Mouse (Mus musculus): ENCODE measurements at regions not wholly inside any gene's neighbourhood (a gene's known extent, or its start where the extent isn't known, plus 50 kb on each side); places are given as distances from the start of the nearest gene placed in this dataset.
A peak's percentile ranks its signal among the peaks of the same experiment; 100 is the strongest.

DNA sequence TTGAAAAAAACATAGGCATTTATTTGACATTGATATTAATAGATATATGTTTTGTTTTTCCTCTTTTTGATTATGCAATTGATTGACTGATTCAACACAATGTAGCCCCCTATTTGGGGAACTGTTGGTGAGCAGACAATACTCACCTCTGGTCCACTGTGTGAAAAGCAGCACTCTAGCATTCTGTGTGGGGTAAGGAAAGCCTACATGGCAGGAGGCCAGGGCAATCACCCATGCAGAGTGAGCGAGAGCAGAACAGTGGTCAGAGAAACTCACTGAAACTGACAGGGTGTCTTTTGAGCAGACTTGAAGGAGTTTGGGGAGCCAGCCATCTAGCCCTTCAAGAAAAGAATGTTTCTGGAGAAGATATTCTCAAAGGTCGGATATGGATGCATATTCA is 73.2 kb upstream of the Azi2 start:
- no peak for DNase-seq (ENCODE audit: low spot score)

DNA sequence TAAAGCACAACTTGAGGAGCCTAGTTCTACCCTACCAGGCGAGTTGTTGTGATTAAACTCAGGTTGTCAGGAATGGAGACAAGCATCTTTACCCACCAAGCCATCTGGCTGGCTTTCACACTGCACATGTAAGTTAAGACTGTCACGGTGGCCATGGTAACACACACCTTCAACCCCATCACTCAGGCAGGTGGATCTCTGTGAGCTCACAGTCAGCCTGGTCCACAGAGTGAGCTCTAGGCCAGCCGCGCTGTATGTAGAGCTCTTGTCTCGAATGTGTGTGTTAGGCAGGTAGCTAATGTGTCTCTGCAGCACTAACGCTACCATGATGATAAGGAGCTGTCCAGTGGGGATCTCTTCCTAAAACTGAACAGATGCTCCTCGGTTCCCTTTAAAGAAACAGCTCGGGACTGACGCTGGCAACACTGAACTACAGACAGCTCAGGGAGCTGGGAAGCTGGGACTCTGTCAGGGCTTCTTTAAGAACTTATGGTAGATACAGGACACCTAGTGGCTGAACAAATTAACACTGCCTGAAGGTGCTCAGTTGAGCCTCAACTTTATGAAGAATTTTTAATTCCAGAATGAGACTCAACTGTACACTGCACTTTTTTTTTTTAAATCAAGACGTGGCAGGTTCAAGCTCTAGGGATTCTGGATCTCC is 73.8 kb upstream of the Azi2 start:
- no peak for DNase-seq (ENCODE audit: low spot score)

DNA sequence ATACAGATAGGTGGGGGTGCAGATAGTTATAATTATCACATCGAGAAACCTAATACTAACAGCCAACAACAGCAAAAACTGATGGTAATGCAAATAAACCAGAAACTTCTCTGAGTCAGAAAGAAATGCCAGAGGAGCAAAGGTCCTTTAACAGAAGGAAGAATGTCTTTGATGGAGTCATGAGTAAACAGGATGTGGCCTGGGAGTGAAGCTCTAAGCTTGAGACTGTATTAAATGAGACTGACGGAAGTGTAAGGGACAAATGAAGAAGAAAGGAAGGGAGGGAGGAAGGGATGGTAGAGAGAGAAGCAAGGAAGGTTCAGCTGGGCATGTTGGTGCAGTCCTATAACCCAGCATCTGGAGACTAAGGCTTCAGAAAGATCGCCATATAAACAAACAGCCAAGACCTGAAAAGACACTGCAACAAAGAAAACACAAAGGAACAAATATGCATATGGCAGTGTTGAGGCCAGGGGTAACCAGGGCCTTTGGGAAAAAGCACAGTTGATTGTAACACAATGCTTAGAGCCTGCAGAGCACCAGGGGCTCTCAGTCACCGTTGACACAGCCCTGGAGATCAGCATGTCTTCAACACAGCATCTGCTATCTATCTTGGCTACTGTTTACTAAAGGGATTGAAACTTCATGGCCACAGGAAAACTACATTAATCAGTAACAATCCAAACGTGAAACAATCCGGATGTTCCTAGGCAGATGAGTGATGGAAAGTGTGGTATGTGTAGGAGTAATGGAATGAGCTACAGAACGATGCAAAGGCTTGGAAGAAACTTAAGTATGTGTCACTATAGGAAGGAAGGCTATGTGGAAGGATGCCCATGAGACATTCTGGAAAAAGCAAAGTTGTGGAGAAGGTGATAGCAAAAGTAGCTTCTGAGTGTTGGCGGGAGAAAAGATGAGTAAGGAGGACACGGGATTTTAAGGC is 77.9 kb upstream of the Azi2 start:
- DNase-seq (ENCODE audit: low spot score) = no peak

DNA sequence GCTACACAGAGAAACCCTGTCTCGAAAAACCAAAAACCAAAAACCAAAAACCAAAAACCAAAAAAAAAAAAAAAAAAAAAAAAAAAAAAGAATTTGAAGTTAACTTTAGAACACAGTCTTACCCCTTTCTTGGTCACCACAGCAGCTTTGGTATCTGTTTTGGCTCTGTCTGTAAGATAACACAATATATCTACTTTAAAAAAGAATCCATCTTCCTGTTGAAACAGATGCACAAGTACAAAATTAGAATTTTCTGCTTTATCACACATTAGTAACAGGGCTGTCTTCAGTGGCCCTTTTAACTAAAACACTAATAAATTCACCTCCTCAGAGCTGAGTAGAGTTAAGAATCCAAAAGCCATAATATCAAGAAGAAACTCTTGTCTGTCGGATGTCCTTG is 80.5 kb upstream of the Azi2 start:
- no peak for DNase-seq (ENCODE audit: low spot score)

DNA sequence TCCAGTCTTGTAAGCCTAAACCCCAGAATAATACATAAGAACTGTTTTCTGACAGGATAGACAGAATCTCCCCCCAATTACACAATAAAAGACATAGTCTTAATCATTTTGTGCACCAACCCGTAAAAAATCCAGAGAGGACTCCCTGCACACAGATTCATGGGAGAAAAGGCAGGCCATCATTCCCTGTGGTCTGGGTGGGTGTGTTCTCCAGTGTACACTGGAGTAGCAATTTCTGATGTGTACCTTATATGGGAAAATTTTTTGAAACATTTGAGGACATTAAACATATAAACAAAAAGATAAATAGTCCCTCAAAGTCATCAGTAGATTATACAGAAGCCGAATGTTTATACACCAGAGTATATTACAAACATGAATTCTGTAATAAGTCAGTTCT is 83.1 kb upstream of the Azi2 start:
- no peak for DNase-seq (ENCODE audit: low spot score)

DNA sequence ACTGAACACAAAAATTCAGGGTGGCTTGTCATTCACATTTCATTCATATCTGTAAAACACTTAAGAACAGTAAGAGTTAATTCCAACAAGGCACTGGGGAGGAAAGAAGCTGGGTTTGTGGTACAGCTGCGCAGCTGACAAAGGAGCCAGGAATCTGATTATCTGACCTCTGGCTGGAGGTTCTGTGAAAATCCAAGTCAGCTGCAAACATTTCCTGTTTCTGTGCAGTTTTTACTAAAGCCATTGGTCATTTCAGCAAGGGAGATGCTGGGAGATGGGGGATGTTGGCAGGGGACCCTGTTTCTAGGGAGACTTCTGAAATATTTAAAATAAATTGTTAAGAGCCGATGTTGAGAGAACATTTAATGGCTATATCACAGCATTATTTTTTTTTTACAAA is 83.6 kb upstream of the Azi2 start:
- DNase-seq (ENCODE audit: low spot score) = no peak

DNA sequence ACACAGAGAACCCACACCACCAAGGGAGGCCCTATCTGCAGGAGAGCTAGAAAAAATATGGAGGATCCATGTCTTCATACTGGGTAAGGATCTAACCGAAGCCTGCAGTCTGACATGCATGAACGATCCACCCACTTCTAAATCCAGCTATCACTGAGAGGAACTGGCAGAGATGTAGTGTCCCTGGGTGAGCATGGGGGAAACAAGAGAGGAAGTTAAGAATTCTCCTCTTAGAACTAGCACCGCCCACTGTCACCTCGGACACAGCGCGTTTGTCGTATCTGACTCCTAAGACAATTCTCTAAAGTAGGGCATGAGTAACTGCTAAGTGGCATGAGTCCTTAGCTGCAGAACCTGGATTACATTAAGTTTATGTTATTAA is 112.8 kb upstream of the Azi2 start:
- no peak for DNase-seq (ENCODE audit: low spot score)

DNA sequence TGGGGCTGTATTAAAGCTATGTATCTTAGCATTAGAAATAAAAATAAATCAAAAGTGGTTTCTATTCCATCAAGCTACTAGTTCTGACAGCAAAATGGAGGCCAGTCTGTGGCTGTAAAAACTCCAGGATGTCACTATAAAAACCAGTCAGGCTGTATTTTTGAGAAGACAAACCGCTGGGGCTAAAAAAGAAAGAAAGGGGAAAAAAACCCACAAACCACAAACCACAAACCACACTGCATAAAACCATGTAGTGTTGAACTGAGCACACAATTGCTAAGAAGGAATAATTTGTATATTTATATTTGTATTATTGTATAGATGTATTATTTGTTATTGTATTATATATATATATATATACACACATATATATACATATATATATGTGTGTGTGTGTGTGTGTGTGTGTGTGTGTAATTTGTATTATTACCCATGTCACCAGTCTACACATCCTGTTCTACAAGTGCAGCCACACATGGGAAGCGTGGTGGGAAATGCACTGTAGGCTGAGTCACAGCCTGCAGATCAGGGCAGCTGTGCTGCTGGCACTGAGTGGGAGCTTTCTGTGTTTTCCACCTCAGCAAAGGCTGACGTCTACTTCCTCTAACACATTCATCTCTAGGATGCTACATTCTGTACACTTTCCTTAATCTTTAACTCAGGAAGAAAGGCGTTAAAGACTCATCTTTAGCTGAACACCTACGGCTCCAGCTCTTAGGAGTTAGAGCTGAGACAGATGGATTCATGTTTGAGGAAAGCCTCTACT is 113.4 kb upstream of the Azi2 start:
- no peak for DNase-seq (ENCODE audit: low spot score)

DNA sequence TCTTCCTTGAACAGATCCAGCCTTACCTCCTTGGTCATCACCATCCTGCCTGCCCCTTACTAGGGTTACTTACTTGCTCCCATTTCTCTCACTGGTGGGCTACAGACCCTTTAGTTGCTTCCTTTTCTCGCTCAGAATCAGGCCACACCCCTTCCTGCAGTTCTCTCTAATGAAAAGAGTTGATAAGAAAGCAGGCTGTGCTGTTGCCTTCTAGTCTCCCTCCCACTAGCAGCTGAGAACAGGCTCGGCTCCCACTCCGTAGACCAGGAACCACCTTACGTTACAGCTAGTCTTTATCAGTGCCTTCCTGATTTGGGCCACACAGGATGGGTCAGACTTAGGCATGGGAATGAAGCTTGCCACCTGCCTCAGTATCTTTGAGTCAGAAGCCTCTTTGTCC is 117.3 kb upstream of the Azi2 start:
- DNase-seq (ENCODE audit: low spot score) = no peak

DNA sequence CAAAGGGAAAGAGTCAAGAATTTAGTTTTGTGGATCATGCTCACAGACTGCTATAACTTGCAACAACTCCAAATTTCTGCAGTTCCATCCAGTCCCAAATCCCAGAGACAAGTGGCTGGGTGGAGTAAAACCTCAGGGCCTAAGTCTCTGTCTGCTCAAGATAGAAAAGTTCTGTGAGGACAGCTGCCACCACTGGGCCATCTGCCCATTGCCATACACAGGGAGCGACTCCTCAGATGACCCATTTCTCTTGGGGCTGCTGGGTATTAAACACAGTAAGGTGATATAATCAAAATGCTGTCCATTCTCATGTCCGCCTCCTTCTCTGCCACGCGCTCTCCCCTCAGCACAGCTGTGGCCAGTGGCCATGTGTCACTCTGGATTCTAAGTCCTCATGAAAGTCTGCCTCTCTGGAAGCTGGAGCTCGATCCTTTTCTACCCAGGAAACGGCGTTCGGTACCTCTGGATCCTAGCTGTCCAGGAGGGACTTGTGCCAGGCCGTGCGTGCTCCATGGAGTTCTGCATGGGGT is 132.3 kb upstream of the Azi2 start:
- no peak for DNase-seq (ENCODE audit: low spot score)

DNA sequence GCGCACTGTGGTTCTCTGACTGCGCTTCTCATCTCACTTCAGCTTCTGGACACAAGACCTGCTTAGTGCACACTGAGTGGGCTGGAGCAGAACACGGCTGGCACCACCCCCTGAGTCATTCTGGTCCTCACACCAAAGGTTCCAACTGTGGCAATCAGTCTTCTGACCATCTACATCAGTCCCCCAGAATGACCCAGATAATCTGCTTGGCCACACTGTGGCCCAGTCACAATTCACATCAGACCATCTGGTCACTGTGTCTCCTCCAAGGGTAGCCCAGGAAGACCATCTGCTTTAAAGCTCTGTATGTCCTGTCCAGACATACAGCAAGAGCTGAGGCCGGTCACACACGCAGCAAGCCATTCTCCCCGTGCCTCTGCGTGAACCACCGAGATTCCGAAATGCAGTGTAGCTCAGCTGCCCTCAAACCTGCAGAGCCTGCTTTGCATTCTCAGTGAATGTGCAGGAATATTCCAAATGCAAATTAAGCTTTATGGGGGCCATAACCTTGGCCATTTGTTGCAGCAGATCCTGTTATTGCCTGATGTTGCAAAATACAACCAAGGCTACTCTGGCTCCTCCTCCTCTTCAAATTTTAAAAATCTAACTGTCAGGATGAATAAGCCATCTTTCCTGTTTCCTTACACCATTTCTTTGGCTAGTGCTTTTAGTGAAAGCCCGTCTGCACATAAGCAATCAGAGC is 135.1 kb upstream of the Azi2 start:
- no peak for DNase-seq (ENCODE audit: low spot score)

DNA sequence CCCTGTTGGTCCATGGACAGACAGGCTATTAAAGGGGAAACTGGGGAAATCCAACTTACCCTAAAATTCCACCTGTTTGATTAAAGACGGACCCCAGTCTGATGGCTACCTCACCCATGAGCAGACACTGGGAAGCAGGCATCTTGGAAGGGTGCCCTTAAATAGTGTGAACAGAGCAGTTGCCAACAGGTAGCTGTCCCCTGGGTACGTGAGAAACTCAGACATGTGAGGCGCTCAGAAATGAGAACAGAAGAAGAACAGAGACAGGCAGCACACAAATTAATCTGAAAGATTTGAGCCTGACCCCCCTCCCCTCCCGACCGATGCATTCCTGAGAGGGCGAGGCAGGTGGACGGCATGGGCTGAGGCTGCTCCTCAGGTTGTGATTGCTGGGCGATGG is 135.7 kb upstream of the Azi2 start:
- no peak for DNase-seq (ENCODE audit: low spot score)

DNA sequence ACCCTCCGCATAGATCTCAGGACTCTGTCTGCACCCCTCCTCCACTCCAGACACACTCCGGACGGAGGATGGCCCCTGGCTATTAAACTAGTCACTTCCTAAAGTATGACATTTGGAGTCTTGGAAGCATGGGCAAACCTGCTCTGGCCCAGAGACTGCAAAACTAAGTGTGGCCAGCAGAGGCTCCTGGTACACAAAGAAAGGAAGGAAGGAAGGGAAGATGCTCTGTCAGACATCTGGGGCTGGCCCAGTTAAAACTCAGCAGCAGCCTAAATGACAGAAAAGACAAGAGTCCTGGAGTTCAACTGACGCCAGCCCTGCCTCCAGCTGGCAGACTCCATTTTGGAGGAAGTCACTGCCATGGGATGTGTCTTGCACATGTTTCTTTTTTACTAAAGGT is 137.3 kb upstream of the Azi2 start:
- DNase-seq (ENCODE audit: low spot score) = no peak

DNA sequence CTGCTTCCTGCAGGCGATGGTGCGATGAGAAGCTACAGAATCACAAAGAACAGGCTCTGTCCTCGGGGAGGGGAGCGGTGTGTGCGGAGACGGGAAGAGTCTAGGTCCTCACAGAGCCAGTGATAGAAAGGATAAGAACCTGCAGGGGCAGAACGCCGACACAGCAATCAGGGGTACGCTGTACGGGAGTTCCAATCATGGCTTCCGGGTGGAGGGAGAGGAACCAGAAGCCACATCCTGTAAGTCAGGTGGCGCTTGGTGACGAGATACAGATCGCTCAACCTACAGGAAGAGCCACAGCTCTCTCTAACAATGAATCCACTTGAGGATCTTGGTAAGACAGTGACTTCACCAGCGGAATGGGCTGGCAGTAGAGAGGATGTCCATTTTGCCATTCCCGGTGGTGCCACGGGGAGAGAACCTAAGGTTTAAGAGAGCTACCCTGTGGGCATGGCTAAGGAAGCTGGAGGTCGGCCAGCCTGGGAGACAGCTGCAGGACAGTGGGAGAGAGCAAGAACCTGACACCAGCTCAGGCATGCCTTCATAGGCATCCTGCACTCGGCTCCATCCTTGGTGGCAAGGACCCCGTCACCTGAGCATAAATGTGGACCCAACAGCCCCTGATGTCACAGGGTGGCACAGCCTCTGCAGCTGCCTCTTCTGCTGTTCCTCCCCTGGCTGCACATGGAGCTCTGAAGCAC is 137.9 kb upstream of the Azi2 start:
- DNase-seq (ENCODE audit: low spot score) = no peak

DNA sequence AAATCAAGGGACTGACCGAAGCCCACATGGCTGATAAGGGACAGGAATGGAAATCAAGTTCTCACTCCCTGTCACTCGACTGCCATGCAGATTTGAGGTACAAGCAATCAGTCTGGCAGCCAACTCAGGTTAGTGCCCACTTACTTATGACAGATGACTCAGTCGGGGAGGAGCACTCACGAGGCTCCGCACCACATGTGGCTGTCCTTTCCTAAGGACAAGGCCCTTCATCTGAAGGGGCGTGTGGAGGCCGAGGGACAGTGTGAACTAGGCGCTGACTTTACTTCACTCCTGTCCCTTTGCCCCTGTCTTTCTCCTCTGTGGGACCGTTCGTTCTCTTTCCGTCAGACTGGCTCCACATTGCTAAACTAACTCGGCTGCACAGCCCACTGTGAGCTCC is 139.7 kb upstream of the Azi2 start:
- no peak for DNase-seq (ENCODE audit: low spot score)

DNA sequence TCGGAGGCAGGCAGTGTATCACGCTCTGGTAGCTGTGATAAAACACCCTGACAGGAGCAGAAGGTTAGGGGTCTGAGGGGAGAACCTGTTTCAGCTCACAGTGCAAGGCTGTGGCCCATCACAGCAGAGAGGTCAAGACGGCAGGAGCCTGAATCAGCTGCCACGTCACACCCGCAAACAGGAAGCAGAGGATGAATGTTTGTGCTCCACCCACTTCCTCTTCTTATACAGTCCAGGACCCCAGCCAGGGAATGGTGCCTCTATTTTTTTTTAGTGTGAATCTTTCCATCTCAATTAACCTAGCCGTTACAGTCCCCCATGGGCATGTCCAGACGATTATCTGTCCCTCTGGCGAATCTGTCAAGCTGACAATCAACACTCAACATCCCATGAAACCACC is 143.8 kb upstream of the Azi2 start:
- DNase-seq (ENCODE audit: low spot score) = no peak

DNA sequence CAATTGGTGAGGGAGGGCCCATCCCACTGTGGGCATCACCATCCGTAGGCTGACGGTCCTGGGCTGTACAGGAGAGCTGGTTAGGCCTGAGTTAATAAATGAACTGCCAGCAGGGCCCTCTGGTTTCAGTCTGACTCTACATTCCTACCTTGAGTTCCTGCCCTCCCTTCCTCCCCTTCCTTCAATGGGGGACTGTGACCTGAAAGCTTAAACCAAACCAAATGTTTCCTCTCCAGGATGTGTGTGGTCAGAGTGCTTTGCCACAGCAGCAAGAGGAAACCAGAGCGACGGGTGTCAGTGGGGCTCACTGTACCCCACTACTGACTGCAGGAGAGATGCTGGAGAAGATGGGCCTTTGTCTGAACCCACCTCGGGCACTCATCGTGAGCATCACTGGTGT is 147.7 kb upstream of the Azi2 start:
- no peak for DNase-seq (ENCODE audit: low spot score)

DNA sequence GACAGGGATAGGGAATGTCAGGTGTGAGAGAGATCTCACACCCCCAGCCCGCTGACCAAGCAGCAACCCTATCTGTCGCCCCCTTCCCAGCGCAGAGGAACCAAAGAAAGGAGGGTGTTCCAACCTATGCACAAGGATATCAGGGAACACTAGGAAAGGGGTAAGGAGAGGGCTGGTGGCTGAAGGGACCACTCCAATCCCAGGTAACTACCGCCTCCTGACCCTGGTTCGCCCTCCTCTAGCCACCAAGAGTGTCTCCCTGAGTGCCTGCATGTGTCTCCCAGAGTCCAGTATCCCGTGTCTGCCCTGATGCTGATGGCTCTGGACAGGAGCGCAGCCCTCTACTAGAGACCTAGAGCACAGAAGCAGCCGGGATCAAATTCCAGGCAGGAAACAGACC is 167.1 kb upstream of the Azi2 start:
- no peak for DNase-seq (ENCODE audit: low spot score)

DNA sequence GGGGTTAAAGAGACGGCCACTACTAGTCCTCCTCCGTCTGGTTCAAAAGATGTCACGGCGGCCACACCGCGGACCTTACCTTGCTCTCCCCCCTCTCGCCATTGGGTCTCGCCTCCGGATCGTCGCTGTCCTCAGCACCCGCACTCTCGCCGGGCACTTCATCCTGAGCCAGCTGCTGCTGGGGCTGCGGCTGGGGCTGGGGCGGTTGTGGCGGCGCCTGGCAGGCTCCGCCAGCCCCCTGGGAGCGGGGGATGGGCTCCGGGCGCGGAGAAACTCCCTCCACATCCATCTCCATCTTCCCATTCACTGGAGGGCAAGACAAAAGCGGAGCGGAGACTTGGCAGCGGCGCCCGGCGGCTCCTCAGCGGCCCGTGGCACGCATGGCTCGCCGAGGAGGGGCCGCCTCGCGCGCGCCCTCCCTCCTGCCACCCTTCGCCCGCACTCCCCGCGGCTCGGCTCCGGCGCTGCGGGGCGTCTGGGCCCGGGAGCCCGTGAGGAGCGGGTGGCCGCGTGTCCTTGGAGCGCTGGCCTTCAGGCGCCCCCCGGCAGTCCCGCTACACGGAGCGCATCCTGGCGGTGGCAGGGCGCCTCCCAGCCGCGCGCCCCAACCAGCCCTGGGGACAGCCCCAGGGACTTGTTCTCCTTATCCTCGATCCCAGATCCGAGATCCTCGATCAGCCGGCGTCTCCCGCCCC is 167.8 kb upstream of the Azi2 start:
- peak; percentile 15 for DNase-seq (ENCODE audit: low spot score)

DNA sequence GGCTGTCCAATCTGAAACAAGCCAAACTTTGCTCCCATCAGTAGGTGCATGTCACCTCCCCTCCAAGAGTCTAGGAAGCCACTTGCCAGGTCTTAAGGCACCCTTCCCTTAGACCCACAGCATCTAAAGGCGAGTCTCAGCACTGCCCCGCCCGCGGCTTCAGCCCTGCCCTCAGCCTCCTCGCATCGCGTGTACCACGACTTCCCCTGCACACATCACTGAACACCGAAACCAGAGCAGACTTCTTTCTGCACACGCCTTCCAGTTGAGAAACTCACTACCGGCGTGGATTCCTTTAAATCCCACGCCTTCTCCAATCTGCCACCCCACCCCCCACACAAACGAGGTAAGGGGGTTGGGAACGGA is 168.3 kb upstream of the Azi2 start:
- no peak for DNase-seq (ENCODE audit: low spot score)

DNA sequence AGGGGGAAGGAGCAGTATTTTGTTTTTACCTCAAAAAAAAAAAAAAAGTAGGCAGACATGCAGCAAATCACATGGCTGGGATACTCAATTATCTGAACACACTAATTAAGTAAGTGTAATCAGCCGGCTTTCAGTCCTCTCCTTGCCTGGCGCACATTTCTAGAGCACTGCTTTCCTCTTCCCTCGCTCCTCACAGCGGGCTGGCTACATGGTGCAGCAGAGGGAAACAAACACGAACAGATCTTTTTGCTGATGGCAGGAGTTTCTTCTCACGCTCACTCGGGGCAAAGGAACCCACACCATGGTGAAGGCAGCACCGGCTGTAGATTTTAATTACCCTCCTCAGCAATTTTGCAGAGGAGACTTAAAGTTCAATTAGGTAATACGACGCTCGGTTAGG is 169.7 kb upstream of the Azi2 start:
- DNase-seq (ENCODE audit: low spot score) = no peak
